Mouse (Mus musculus) testis, adult 2 months (tissue): ENCODE results near the gene Olfr453. TPM values are rescaled to one million over a fixed set of nuclear protein-coding genes. Genes with fewer than 3 reads are reported as not detected.
A peak's percentile ranks its signal among the peaks of the same experiment; 100 is the strongest.

Source experiments
- H3K27ac ChIP-seq: fragments of 200-500 bp; 2 replicates; pipeline ENCODE4 v1.5.1; 2012; ENCODE audit warnings: low read depth, low read length; ENCODE audit not compliant: control insufficient read depth, insufficient read depth
- H3K27me3 ChIP-seq: fragments of 200-500 bp; 2 replicates; pipeline ENCODE4 v1.6.1; 2012; ENCODE audit warnings: mild to moderate bottlenecking, low read length, moderate library complexity; ENCODE audit not compliant: control insufficient read depth, insufficient read depth
- H3K36me3 ChIP-seq: fragments of 200-500 bp; 2 replicates; pipeline ENCODE4 v1.6.1; 2012; ENCODE audit warnings: mild to moderate bottlenecking, low read length; ENCODE audit not compliant: control insufficient read depth, insufficient read depth
- H3K4me1 ChIP-seq: fragments of 200-500 bp; 2 replicates; pipeline ENCODE4 v1.6.1; 2012; ENCODE audit warnings: low read length; ENCODE audit not compliant: control insufficient read depth, insufficient read depth
- H3K4me3 ChIP-seq: fragments of 200-500 bp; 2 replicates; pipeline ENCODE4 v1.5.1; 2012; ENCODE audit warnings: low read depth, mild to moderate bottlenecking, low read length, moderate library complexity, mixed read lengths; ENCODE audit not compliant: control insufficient read depth
- CTCF ChIP-seq: fragments of 200-500 bp; IDR thresholded peaks from 2 replicates; pipeline ENCODE4 v1.5.1; 2012; ENCODE audit warnings: low read depth, mild to moderate bottlenecking, inconsistent platforms, low read length, moderate library complexity; ENCODE audit not compliant: control insufficient read depth, insufficient read depth, insufficient replicate concordance
- POLR2A ChIP-seq: fragments of 200-500 bp; IDR thresholded peaks from 2 replicates; pipeline ENCODE4 v1.6.1; 2012; ENCODE audit warnings: low read depth, mild to moderate bottlenecking, inconsistent platforms, low read length, moderate library complexity; ENCODE audit not compliant: control insufficient read depth
- polyA plus RNA-seq: library from polyadenylated mRNA; depleted of rRNA; stranded (reverse); fragments of >200 nt; gene quantifications from 2 replicates; pipeline ENCODE4 v1.2.3, GENCODE M21; 2012; rRNA removed

Gene Olfr453
- polyA plus RNA-seq, result not detected in 2 replicates

DNA sequence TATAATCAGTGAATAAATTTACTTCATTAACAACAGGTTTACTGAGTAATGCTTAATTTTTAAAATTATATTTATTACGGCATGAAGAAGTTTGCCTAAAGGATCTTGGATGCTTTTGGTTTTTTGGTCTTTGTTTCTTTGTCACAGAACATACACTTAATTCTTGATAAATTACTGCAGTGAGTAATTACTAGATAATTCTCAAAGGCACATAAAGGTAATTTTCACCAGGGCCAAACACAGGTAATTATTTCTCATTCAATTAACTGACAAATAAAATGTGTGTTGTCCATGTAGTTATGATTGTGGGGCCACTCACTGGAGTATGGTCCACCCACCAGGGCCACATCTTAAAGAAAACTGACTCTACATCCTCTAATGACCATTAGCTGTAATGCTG, at the start of gene Olfr453:
TSS of gene Olfr453 (plus strand) at position 301 of the 400 bp plus-strand sequence.
- H3K36me3 ChIP-seq, result no peaks in the 10 kb centered on the region
- H3K4me1 ChIP-seq, result peaks cover 2% of the 10 kb centered on the region
- TF ChIP-seq POLR2A (no peak), CTCF (no peak)
- no peak within 1 kb of the TSS for H3K27ac ChIP-seq
- no peak within 1 kb of the TSS for H3K4me3 ChIP-seq
- H3K27me3 ChIP-seq, result no peaks in the 10 kb centered on the region

DNA sequence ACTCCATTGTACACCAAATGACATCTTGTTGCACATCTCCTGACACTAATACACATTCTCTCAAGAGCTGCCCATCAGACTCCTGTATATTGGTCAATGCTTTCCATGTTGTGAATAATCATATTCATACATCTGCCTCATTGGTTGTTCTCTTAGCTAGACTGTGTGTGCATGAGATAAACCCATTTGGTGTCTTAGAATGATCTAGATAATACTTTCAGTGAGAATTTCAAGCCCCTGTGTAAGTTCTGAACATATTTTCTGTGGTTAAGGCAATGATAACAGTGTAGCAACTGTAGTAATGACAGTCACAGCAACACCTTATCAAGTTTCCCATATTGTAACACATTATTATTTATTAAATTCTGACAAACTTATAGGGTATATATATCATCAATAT, 49.4 kb upstream of the Olfr453 start:
- no peak overlapping the region for H3K4me3 ChIP-seq
- no peaks in the 10 kb centered on the region for H3K27me3 ChIP-seq
- H3K4me1 ChIP-seq, result peaks cover 12% of the 10 kb centered on the region
- TF ChIP-seq POLR2A (no peak), CTCF (no peak)
- H3K27ac ChIP-seq, result no peak overlapping the region
- no peaks in the 10 kb centered on the region for H3K36me3 ChIP-seq

DNA sequence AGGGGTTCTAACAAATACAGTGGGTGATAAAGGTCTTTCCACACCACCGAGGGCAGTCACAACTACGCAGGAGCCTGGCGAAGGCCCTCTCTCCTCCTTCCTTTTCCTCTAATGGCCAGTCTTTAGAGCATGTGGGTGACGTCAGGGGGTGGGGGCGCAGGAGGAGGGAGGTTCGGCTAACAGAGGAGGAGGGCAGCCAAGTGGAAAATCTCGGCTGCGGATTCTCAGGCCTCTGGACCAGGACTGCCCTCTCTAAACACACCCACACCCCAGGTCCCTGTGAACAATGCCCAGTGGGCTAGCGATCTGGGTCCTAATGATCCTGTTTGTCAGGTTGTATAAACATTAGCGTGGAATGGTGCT, 47.0 kb upstream of the Olfr453 start:
- H3K36me3 ChIP-seq, result no peaks in the 10 kb centered on the region
- H3K4me3 ChIP-seq, result peak overlapping the region; percentile 77
- no peak for TF ChIP-seq POLR2A
- TF ChIP-seq CTCF, result no peak
- H3K27ac ChIP-seq, result no peak overlapping the region; the same call in 1 of the 2 replicates
- H3K27me3 ChIP-seq, result no peaks in the 10 kb centered on the region
- peaks cover 12% of the 10 kb centered on the region for H3K4me1 ChIP-seq

DNA sequence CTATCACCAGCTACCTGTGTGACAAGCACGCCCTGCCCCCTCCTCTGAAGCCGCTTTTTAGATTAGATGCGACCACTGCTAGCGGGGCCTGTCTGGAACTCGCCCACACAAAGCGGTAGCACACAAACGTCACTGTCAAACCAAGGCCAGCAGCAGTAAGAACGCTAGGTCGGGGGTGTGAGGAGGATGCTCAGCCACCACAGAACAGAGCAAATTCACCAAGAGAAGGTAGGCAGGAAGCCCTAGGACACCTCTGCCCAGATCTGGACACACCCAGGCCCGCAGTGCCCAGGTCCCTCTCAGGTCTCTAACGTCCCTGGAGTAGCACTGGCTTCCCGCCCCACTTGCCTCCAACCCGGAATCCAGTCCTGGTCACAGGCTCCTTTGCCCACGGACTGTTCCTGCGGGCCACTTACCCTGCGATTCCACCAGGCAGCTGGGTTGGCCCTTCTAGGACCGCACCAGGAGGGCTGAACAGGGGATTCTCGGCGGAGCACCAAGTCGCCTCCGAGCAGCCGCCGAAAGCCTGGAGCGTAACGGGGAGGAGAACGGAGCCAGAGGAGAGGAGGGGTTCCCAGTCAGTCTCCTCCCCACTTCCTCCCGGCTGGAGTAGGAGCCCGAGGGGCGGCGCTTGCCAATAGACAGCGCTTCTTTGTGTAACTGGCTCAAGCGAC, 46.5 kb upstream of the Olfr453 start:
- Histone ChIP-seq H3K4me1 (peaks cover 12% of the 10 kb centered on the region), H3K36me3 (no peaks in the 10 kb centered on the region), H3K27ac (no peak overlapping the region), H3K4me3 (peak overlapping the region; percentile 77), H3K27me3 (no peaks in the 10 kb centered on the region)
- TF ChIP-seq POLR2A, result no peak
- TF ChIP-seq CTCF, result no peak

DNA sequence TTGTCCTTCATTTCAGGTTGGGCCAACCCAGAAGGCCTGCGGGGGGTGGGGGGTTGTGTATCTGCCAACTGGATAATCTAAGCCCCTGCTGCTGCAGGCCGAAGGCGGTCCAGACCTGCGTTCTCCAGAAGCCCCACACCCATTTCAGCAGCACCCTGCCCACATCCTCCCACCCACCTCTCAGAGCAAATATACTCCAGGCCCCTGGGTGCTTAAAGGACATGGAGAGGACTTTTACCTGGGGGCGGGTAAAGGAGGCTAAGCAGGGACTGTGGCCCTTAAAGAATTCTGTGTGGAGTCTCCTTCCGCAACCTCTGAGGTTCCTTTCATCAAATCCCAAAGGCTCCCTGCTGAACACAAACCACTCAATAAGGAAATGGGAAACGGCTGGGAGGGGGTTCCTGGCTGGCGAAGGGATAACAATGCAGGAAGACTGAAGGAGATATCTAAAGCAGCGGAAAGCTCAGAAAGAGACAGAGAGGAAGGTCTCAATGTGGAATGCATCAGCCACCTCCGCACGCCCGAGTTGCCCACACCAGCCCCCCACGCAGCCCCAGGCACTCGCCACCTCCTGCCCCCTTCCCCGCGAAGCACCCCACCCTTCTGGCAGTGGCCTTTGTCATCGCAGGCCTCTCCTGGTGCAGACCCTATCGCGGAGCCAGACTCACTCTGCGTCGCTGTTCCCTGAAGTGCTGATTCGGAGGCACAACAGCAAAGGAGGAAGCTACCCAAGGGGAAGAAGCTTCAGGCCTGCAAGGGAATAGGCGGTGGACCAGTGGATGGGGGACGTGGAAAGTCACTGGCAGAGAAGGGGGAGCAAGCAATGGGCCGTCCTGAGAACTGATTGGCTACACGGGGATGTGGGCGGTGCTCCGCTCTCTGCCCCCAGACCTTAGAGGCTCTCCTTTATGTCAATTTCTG, 29.6 kb upstream of the Olfr453 start, which contains the start of gene Tcaf1:
TSS of gene Tcaf1 (minus strand) at position 798 of the 921 bp plus-strand sequence.
- no peak within 1 kb of the TSS for H3K27ac ChIP-seq
- peak within 1 kb of the TSS; percentile 74 for H3K4me3 ChIP-seq
- TF ChIP-seq POLR2A (0 out of 2 replicates have a peak, but pooled peaks have one; percentile 31), CTCF (no peak)

DNA sequence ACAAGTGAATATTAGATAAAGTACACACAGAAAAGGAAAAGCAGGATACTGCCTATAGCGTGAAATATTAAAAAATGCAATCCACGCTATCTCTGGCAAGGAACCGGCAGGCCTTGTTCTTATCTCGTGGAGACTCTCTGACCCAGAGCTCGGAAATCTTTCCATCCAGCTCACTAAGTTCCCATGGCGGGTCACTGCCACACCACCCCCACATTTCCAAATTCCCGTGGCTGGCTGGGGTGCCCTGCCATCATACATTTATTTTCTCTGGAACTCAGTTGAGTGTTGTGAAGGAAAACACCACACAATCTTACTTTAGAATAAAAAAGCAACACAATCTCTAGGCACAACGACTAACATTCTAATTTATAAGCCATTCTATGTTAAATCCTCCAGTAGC, 24.5 kb upstream of the Olfr453 start:
- H3K4me1 ChIP-seq, result no peaks in the 10 kb centered on the region; the same call in 1 of the 2 replicates

More for the DNA sequence above, 29.6 kb upstream of the Olfr453 start, which contains the start of gene Tcaf1:
- Histone ChIP-seq H3K4me1 (peaks cover 3% of the 10 kb centered on the region; the same call in 1 of the 2 replicates), H3K36me3 (no peaks in the 10 kb centered on the region), H3K27me3 (no peaks in the 10 kb centered on the region)

DNA sequence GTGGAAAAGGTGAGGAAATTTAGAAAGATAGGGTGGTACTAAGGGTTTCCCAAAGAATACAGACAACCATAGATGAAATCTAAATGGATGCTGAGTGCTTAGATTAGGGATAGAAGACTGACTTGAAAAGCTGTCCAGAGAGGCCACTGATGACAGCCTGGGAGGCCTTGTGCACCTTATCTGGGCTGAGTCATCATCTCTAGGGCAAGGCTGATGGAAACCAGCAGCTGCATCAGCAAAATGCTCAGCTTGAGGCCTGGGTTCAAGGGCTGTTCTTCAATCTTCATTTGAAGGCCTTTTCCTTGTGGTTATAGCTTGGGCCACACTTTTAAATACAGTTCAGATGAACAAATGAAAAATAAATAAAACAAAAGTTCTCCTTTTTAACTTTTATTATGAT, 21.2 kb upstream of the Olfr453 start:
- Histone ChIP-seq H3K4me1 (no peaks in the 10 kb centered on the region), H3K27ac (no peak overlapping the region), H3K4me3 (no peak overlapping the region), H3K27me3 (no peaks in the 10 kb centered on the region), H3K36me3 (no peaks in the 10 kb centered on the region)
- TF ChIP-seq CTCF (no peak), POLR2A (no peak)

More for the DNA sequence above, 24.5 kb upstream of the Olfr453 start:
- no peaks in the 10 kb centered on the region for H3K27me3 ChIP-seq
- no peak overlapping the region for H3K27ac ChIP-seq
- H3K4me3 ChIP-seq, result no peak overlapping the region
- TF ChIP-seq POLR2A (no peak), CTCF (no peak)
- no peaks in the 10 kb centered on the region for H3K36me3 ChIP-seq
